Mouse (Mus musculus): ENCODE data around the gene Dlgap3.

Gene Dlgap3

GRCm38 (mm10) chr4:127279241-127279640 is 110.2 kb downstream of the Dlgap3 start:
- DNase-seq, result no peak
